Mouse (Mus musculus) erythroid progenitor cell, adult 5-6 weeks (primary cell): ENCODE measurements around the gene Psmd12. TPM values are rescaled to one million over a fixed set of nuclear protein-coding genes. Genes with fewer than 3 reads are reported as not detected.
"Not testable (repeated sequence)": the region's sequence is repeated elsewhere in the genome, so short reads cannot be mapped to it uniquely, and the experiment has no call there.

ENCODE experiments used
- ATAC-seq: replicated peaks from 2 replicates; pipeline ENCODE4 v1.8.0; 2016; ENCODE audit warnings: moderate number of reproducible peaks, mild to moderate bottlenecking, moderate TSS enrichment, inconsistent platforms; ENCODE audit not compliant: poor library complexity, low FRiP score, severe bottlenecking
- total RNA-seq, 2 experiments: library from RNA; stranded (forward) in 1 of 2; stranded (reverse) in 1 of 2; fragments of 150-400 nt in 1 of 2; fragments of 186-747, 209-891 nt in 1 of 2; gene quantifications; 2 replicates each; pipeline versions ENCODE4 v1.2.3 to v1.2.4; 2015 to 2017; ENCODE audit warnings: low replicate concordance in 2 of 2

Gene Psmd12
- total RNA-seq, 2 experiments from 2014 or later = 34.0 to 74.1 TPM

DNA sequence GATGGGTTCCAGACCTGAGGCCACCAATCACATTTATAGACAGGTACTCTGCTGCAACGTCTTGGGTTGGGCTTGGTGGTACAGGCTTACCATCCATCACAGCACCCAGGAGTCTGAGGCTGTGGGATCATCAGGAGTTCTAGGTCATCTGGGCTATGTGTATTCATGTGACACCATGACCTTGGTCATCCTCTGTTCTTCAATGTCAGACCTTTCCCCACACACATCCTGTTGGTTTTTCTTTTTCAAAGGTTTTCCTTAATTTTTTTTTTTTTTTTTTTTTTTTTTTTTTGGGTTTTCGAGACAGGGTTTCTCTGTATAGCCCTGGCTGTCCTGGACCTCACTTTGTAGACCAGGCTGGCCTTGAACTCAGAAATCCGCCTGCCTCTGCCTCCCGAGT is 25.1 kb downstream of the Psmd12 start:
- not testable (repeated sequence) for ATAC-seq

DNA sequence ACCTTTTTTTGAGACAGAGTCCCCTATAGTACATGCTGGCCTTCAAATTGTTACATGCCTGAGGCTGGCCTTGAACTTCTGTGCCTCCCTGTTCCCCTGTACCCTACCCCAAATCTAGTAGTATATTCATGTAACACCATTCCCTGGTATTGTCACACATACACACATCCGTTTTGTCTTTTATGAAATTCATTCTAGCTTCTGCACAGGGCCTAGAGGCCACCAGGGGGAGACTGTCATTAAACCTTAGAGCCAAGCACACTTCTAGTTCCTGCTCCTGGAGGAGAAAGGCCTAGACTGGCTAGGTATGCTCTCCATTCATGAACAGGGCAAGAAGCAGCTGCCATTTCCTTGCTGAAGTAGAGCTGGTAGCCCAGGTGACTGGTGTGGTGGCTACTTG is 27.0 kb downstream of the Psmd12 start:
- ATAC-seq = no peak

DNA sequence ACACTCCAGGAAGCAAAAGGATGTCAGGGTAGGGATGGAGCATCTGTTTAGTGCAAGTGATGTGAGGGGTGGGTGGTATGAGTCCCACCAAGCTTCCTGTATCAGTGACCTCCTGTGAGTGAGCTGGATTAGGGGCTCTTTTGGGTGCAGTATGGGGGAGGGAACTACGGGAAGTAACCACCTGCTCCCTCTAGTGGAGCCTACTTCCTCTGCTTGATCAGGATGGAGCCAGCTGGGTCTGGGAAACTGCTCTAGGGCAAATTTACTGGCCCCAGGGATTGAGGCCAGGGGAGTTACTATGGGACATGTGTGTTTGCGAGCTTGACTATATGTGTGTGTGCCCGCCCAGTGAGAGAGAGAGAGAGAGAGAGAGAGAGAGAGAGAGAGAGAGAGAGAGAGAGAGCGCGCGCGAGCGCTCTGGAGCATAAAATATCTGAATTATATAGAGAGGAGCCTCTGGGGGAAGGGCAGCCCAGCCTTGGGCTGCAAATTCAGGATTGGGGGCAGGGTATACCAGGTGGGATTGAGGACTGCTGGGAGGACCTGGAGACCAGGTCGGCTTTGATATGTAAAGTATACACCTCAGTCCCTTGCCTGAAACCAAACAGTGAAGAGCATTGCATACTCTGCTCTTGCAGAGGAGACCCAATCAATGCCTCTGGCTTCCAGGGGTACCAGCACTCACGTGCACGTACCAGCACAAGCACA is 30.5 kb downstream of the Psmd12 start:
- ATAC-seq = no peak

DNA sequence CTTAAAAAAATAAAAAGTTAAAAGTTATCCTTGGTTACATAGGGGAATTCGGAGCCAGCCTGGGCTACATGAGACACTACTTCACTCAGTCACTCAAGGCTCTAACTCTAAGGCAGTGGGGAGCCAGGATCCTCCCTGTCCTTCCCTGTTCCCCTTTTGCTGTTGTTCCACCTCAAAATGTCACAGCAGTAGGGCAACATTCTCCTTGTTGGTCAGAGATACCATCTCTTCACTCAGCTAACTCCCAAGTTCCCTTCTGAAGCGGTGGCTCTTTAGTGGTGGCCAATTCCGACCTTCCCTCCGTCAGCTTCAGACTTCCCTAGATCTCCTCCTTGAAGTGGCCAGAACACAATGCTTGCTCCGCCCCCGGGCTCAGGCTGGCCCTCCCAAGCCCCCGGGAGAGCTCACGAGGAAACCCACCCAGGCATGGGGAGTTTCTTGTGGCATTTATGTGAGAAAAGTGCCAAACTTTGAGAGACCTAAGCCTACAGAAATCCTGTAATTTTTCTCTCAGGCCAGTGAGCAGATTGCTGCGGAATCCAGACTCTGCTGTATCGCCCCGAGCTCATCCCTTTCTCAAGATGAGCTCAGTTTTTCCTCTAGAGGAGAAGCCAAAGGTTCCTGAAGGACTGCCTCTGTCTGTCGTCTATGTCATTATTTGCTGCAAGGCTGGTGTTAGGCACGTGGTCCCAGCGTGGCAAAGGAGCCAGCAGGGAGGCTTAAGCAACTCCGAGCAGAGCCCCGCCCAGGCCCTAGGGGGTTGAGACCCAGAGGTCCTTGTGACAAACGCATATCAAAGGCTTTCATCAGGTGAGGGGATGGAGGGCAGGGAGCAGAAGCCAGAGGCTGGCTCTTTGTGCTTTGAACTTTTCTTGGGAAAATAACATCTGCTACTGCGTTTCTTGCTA is 31.3 kb downstream of the Psmd12 start:
- no peak for ATAC-seq

DNA sequence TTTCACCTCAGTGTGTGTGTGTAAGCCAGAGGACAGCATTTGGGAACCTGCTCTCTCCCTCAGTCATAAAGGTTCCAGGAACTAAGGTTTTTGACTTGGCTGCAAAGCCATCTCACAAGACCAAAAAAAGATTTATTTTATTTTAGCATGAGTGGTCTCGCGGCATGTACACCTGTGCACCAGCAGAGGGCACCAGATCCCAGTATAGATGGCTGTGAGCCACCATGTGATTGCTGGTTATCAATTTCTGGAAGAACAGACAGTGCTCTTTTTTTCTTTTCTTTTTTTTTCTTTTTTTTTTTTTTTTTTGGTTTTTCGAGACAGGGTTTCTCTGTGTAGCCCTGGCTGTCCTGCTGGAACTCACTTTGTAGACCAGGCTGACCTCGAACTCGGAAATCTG is 32.7 kb downstream of the Psmd12 start:
- peak; percentile 62; the same call in 1 of the 2 replicates for ATAC-seq

DNA sequence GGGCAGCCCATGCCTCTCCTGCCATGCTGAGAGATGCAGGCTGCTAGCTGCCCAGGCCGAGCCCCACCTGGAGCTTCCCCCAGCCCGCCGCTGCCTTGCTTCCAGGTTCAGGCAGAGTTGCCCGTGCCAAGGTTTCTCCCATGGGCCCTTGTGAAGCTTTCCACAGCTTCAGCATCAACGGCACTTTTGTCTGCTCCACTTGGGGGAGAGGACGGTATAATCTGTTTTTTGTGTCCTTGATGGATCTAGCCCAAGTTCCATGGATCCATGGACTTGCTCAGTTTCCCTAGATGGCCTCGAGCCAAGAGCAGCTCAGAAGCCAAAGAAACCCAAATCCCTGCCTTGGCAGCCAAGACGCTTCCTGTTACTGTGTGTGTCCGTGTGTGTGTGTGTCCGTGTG is 33.8 kb downstream of the Psmd12 start:
- no peak for ATAC-seq

DNA sequence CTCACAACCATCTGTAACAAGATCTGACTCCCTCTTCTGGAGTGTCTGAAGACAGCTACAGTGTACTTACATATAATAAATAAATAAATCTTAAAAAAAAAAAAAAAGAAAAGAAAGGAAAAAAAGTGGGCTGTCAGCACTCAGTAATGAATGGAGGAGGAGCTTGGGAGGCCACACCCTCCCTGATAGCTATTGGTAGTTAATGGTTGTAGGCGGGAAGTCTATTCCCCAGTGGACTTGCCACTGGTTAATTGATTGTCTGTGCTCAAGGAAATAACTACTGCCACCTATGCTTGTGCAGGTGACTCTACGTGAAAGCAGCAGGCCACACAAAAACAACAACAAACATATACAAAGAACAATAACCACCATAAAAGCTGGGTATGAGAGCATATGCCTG is 37.1 kb downstream of the Psmd12 start:
- no peak for ATAC-seq

DNA sequence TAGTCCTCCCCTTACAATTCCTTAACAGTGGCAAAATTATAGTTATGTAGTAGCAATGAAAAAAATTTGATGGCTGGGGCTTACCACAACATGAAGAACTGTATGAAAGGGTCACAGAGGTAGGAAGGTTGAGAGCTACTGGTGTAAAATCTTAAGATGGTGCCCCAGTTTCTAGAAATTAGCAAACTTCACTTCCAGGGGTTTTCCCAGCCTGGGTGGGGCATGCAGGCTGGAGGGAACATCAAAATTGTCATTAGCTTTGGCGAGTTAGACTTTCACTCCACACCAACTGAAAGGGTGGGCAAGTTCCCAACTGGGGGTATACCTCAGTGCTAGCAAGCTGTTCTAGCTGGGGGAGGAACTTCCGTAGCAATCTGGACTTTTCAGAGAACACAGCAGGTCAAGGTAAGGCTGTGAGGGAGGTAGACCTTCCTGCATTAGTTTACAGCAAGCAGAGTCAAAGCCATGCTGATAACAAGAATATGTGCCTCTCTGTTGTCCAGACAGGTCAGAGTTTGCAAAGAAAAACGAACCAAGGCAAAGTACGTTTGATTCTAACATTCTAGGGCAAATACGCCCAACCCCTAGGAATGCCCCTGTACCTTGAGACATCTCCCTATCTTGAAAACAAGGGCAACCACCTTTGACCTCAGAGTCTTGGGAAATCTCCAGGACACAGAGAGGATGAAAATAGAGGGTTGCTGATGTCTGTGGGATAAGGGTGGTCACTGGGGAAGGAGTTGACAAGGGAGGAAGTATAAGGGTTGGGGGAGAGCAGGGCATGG is 39.6 kb downstream of the Psmd12 start:
- no peak for ATAC-seq

DNA sequence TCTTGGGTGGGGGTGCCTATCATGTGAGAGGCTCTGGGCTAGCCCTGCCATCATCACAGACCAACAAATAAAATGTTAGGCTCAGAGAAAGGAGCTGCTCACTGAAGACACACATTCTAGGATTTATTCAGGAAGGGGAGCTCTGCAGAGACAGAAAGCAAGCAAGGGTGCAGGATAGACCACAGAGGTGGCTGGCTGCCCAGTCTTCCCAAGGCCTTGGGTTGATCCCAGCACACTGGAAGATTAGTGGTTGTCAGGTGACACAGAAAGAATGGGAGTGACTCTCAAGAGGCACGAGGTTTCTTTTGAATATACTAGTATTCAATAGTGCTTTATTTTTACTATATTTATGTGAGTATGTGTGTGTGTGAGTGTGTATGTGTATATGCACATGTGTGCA is 41.9 kb downstream of the Psmd12 start:
- ATAC-seq = no peak

DNA sequence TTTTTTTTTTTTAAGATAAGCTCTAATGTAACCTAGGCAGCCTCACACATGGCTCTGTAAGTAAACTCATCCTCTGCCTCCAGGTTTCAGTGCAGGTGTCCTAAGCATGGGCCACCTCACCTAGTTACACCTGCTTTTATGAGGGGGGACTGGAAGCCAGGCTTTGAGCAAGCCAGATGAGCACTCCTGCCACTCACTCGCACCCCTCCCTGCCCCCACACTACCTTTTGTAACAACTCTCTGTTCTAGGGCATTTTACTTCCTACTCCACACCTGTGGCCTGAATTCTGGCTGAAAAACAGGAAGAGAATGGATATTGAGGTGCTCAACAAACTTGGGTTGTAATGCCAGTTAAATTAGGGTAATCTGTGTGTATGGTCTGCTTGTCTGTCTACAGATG is 45.7 kb downstream of the Psmd12 start:
- no peak for ATAC-seq

DNA sequence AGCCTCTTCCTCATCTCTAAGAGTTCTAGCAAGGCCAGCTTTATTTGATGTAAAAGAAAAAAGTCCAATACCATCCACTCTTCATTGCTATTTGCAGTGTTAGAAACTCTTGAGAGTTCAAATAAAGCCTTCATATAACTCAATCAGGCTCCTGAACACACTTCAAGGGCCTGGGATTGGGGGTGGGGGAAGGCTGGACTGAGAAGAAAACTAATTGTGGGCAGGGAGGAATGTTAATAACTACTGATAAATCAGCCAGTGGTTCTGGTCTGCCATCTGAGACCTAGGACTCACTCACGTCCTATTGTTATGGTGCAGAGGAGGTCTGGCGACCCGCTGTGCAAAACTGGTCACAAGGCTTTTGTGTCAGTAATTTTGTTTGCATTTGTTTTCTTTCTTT is 48.3 kb downstream of the Psmd12 start:
- ATAC-seq = no peak

DNA sequence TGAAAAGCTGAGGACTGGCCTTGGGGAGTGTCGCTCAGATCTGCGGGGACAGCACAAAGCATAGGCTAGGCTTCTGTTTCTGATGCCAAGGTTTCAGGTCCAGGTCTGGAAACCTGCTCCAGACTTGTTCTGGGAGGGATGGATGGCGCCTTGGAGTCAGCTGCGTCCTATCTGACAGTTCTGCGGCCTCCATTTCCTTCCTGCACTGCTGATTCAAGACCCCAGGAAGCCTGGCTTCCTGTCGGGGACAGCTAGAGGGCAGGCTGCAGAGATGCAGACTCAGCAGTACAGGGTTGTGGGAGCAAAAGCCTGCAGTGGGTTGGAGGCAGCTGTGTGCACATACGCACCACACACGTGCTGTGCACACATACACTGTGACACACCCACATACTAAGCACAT is 50.0 kb downstream of the Psmd12 start:
- no peak for ATAC-seq

DNA sequence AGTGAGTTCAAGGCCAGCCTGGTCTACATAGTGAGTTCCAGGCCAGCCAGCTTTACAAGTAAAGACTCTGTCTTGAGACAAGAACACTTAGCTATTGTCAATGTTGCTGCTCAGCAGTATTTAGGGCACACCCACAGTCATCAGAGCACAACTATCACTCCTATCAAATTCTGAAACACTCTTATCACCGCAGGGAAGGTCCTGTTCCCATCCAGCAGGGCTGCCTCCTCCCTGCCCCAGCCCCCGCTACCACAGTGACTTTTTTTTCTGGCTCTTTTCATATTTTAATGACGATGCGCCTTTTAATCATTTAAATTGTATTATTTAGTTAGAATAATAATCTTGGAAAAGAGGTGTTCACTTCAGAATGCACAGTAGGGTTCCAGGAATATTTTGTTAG is 52.2 kb downstream of the Psmd12 start:
- ATAC-seq = no peak

DNA sequence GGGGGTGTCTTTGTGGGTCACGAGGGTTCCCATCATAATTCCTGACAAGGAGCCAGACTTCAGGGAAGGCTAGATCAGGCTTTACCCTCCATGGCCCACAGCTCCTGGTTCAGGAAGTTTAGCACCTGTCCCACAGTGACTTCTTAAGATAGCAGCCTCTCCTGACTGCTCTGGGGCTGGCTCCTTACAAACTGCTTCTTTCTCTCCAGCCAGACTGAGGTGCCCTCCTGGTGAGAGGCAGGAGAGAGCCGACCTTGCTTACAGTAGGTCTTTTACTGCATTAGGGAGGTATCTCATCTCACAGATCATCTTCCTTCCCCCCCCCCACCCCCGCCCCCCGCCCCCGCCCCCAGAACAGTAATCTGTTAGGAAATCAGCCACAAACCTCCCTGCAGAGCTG is 53.0 kb downstream of the Psmd12 start:
- ATAC-seq = no peak

DNA sequence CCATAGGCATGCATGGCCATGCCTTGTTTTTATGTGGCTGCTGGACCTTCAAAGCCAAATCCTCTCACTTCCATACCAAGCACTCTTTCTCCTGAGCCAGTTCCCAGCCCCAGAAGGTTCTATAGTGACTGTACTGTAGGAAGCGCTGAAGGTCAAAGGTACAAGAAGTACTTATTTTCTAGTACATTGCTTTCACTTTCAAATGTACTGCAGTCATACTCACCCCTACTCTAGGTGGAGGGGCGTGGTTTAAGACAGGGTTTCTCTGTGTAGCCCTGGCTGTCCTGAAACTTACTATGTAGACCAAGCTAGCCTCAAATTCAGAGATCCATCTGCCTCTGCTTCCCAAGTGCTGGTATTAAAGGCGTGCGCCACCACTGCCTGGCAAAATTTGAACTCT is 59.7 kb downstream of the Psmd12 start:
- no peak for ATAC-seq

DNA sequence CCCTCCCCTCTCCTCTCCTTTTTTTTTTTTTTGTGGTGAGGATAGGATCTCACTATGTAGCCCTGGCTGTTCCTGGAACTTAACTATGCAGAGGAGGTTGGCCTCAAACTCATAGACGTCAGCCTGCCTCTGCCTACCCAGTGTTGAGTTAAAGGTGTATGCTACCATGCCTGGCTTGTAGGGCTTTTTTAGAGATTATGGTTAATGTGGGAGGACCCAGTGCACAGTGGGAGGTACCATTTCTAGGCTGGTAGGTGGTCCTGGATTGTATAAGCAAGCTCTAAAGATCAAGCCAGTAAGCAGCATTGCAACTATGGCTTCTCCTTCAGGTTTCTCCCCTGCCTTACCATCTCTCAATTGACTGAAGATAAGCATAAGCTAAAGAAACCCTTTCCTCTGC is 61.1 kb downstream of the Psmd12 start:
- ATAC-seq = no peak

DNA sequence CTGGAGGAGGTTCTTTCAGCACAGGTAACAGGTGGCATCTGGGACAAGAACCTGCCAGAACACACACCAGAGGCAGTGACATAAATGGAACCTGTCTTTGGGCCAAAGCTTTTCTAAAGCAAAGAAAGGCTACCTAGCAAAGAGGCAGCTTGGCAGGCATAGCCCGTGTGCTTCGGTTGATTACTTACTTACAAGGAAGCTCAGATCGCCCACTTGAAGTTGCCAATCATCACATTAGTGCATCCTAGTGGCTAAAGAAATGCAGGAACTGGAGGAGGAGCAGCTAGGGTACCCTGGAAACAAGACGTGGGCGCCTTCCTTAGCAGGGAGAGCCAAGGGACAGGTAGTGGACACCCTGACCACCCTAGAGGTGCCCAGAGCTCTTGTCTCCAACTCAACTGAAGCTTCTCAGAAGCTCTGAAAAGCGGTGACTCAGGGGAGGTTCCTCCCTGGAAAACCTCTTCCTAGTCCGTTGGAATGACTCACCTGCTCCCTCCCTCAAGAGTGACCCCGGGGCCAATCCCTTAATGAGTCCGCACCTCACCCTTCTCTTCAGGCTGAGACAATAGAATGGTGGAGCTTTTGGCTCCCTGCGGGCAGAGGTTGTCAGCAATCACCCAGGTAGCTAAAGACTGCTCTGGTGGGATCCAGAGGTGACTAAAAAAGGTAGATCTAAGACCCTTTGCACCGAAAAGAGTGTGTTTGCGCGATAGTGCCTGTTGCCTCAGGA is 66.6 kb downstream of the Psmd12 start:
- ATAC-seq = no peak

DNA sequence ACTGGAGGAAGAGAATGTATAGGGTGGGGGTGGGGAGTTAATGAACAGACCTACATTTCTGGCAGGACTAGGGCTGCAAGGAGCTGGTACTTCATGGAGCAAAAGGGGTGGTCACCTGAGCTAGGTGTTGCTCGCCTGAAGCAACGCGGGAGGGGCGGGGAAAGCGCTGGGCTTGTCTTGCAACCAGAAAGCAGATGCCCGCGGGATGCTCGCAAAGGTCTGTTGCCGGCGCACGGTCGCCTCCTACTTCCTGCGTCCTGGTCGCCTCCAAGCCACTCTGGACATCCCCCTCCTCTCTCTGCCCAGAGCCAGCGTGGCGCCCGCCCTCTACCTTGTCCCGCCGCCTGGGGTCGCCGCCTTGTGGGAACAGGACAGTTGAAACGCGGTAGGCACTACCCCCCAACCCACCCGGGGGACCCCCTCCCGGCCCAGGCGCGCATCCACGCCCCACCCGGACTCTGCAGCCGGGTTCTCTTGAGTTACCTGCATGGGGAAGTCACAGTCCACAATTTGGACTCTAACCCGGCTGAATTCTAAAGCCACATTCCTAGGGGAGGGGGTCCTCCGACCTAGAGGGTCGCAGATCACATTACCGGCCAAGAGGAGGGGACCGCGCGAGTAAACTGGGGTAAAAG is 67.5 kb downstream of the Psmd12 start:
- ATAC-seq = 0 out of 2 replicates have a peak, but pooled peaks have one; percentile 15
